Mouse (Mus musculus): Measurements from ENCODE around the gene Mslnl. TPM values are rescaled to one million over a fixed set of nuclear protein-coding genes. Genes with fewer than 3 reads are reported as not detected.
A peak's percentile ranks its signal among the peaks of the same experiment; 100 is the strongest.

Mslnl gene
- total RNA-seq, 2 experiments from 2014 or later, result not detected

DNA sequence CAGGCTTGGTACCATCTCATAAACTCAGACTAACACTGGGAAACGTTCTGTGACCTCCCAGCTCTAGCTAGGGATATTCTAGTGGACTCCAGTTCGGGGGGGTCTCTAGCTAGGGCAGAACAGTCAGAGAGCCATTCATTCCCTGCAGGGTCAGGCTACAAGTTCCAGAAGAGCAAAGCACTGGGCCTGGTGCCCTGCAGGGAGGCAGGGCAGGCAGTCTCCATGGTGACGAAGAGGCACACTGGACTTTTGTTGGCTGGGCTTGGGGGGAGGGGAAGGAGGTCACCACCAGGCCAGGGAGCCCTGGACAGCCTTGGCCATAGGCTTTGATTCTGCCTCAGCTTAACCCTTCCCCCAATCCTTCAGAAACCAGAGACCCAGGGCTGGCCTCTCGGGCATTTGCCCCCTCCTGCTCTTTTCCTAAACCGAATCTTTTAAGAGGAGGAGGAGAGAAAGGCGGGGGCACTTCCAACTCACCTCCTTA is 59.8 kb downstream of the Mslnl start, which contains the start of gene AC134908.4:
Gene AC134908.4 (minus strand): TSS at position 51 of the 484 bp plus-strand sequence.
- H3K27ac ChIP-seq, result peak within 1 kb of the TSS; percentile 95
- DNase-seq (ENCODE audit: low spot score in 2 of 2), result peak; percentile 62 to 82
- peak within 1 kb of the TSS; percentile 64 for H3K4me3 ChIP-seq
- no peak for TF ChIP-seq CTCF (conservative IDR thresholded peaks at IDR 0.05)

DNA sequence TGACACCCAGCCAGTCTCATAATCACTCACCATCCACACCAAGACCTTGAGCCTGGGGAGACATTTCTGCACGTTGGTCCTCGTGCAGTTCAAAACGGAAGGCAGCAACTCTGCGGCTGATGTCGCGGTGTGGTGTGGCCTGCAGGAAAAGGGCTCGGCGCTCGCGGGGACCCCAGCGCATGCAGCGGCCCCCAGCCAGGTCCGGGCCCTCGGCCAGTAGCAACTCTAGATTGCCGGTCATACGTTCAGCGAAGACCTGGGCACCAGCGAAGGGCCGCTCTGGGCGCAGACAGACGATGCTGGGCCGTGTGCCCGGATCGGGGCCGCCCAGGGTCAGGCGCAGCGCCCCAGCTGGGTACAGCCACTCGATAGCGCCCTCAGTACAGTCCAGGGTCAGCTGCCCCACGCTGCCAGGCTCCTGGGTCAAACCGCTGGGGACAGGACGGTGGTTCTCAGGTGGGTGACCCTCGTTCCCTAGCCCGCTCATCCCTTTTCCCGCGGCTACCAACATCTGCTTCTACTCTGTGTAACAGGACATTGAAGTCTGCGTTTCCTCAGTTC is 60.4 kb downstream of the Mslnl start:
- H3K27ac ChIP-seq, result peak overlapping the region; percentile 95
- TF ChIP-seq CTCF (conservative IDR thresholded peaks at IDR 0.05), result no peak
- peak overlapping the region; percentile 64 for H3K4me3 ChIP-seq
- no peak for DNase-seq (ENCODE audit: low spot score in 2 of 2)

DNA sequence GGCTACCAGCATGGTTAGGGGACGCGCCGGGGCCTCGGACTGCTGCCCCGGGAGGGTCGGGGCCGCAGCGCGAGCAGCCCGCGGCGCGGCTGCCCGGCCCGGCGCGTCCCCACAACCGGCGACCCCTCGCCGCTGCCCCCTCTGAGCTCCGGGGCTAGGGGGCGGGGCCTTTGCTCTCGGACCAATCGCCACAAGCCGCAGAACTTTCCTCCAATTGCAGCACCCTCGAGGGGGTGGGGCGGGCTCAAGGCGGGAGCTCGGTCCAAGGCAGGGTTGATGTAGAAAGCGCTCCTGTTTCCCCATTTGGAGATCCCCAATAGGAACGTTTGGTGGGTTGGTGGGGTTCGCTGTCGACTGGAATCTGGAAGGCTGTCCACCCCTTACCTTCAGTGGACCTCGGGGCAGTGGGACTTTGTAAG is 61.1 kb downstream of the Mslnl start, which contains the start of gene Metrn:
Gene Metrn (minus strand): TSS at position 186 of the 419 bp plus-strand sequence.
- peak; percentile 73 to 74 for DNase-seq (ENCODE audit: low spot score in 2 of 2)
- H3K27ac ChIP-seq, result peak within 1 kb of the TSS; percentile 95
- no peak for TF ChIP-seq CTCF (conservative IDR thresholded peaks at IDR 0.05)
- peak within 1 kb of the TSS; percentile 64 for H3K4me3 ChIP-seq

Small RNAs within 50 kb of the gene (microRNA-seq; reads per million reads assigned to microRNA genes)
- gene Gm25083 (0 reads per million in 2 experiments), gene Mir6966 (1.9 to 3.1 reads per million in 2 experiments)

Other genes starting within 250 kb of the Mslnl start
- under 1 TPM in 1 of 2 experiments, not detected in 1; 0.15 TPM for gene Sstr5, start 238.8 kb upstream of the Mslnl start, total RNA-seq (2021)
- gene Sox8, start 165.4 kb upstream of the Mslnl start, total RNA-seq (2021), result 10 to 100 TPM; 47.7 to 55.7 TPM
- 10 to 100 TPM; 25.5 to 31.2 TPM for gene Lmf1, start 157.0 kb upstream of the Mslnl start, total RNA-seq (2021)
- 100 to 1,000 TPM; 106 to 122 TPM for gene Gng13, start 18.9 kb upstream of the Mslnl start, total RNA-seq (2021)
- gene Chtf18, start 8.6 kb upstream of the Mslnl start, total RNA-seq (2021), result 1 to 10 TPM; 1.2 to 1.8 TPM
- 10 to 100 TPM; 54.5 to 56.9 TPM for gene Rpusd1, start 8.4 kb upstream of the Mslnl start, total RNA-seq (2021)
- gene Msln, start 18.3 kb downstream of the Mslnl start, total RNA-seq (2021), result under 1 TPM; 0.51 to 0.69 TPM
- gene Narfl, start 37.7 kb downstream of the Mslnl start, total RNA-seq (2021), result 10 to 100 TPM; 37.4 to 39.8 TPM
- 100 to 1,000 TPM; 116 to 117 TPM for gene Haghl, start 49.6 kb downstream of the Mslnl start, total RNA-seq (2021)
- under 1 TPM; 0.49 to 0.51 TPM for gene Ccdc78, start 50.5 kb downstream of the Mslnl start, total RNA-seq (2021)
- 10 to 100 TPM; 83.0 to 89.3 TPM for gene Fam173a, start 56.9 kb downstream of the Mslnl start, total RNA-seq (2021)
- 1 to 10 TPM; 1.4 to 1.9 TPM for gene AC134908.4, start 59.6 kb downstream of the Mslnl start, total RNA-seq (2021)
- gene Metrn, start 61.1 kb downstream of the Mslnl start, total RNA-seq (2021), result 10 to 100 TPM; 76.9 to 80.3 TPM
- gene Fbxl16, start 73.0 kb downstream of the Mslnl start, total RNA-seq (2021), result 100 to 1,000 TPM; 680 to 699 TPM
- gene Wdr24, start 87.6 kb downstream of the Mslnl start, total RNA-seq (2021), result 10 to 100 TPM; 27.9 to 28.9 TPM
- 10 to 100 TPM; 58.0 to 61.1 TPM for gene Jmjd8, start 92.8 kb downstream of the Mslnl start, total RNA-seq (2021)
- gene Stub1, start 97.4 kb downstream of the Mslnl start, total RNA-seq (2021), result 100 to 1,000 TPM; 164 to 175 TPM
- 10 to 100 TPM; 43.0 to 44.8 TPM for gene Rhbdl1, start 101.3 kb downstream of the Mslnl start, total RNA-seq (2021)
- gene Gm20683, start 105.7 kb downstream of the Mslnl start, total RNA-seq (2021), result 10 to 100 TPM; 30.0 to 33.9 TPM
- 100 to 1,000 TPM in 1 of 2 experiments, 10 to 100 TPM in 1; 95.9 to 107 TPM for gene Rhot2, start 108.8 kb downstream of the Mslnl start, total RNA-seq (2021)
- 10 to 100 TPM; 21.7 to 24.6 TPM for gene Wdr90, start 125.5 kb downstream of the Mslnl start, total RNA-seq (2021)
- gene Mcrip2, start 132.7 kb downstream of the Mslnl start, total RNA-seq (2021), result 10 to 100 TPM; 20.9 to 21.6 TPM
- 10 to 100 TPM; 39.0 to 39.9 TPM for gene Mettl26, start 139.0 kb downstream of the Mslnl start, total RNA-seq (2021)
- gene Wfikkn1, start 144.8 kb downstream of the Mslnl start, total RNA-seq (2021), result 1 to 10 TPM; 1.7 to 2.8 TPM
- gene Rab40c, start 183.7 kb downstream of the Mslnl start, total RNA-seq (2021), result 10 to 100 TPM; 50.1 to 51.1 TPM
- 100 to 1,000 TPM; 120 TPM for gene Pigq, start 208.9 kb downstream of the Mslnl start, total RNA-seq (2021)
- 1 to 10 TPM; 1.3 to 1.5 TPM for gene Nhlrc4, start 208.9 kb downstream of the Mslnl start, total RNA-seq (2021)
- under 1 TPM; 0.41 to 0.64 TPM for gene A930017K11Rik, start 216.5 kb downstream of the Mslnl start, total RNA-seq (2021)
- 10 to 100 TPM; 53.6 to 58.8 TPM for gene Capn15, start 249.8 kb downstream of the Mslnl start, total RNA-seq (2021)

Data from layer of hippocampus, adult 2 months (tissue).